Mouse (Mus musculus): ENCODE measurements at regions not wholly inside any gene's neighbourhood (a gene's known extent, or its start where the extent isn't known, plus 50 kb on each side); places are given as distances from the start of the nearest gene placed in this dataset.

- H3K27ac ChIP-seq = no peak overlapping the region
- no peak overlapping the region for H3K4me3 ChIP-seq
- peak; percentile 58 to 79 for DNase-seq (ENCODE audit: low spot score in 2 of 2)
- peak; percentile 85 for TF ChIP-seq CTCF (conservative IDR thresholded peaks at IDR 0.05)
Observed at GRCm38 (mm10) chr11:56107929-56108328, 67.1 kb upstream of the Nmur2 start.

GRCm38 (mm10) chr11:56105632-56106031 lies 64.8 kb upstream of the Nmur2 start:
- TF ChIP-seq CTCF (conservative IDR thresholded peaks at IDR 0.05) = peak; percentile 93
- Histone ChIP-seq H3K4me3 (no peak overlapping the region), H3K27ac (no peak overlapping the region)
- DNase-seq (ENCODE audit: low spot score in 2 of 2) = peak; percentile 53 to 87

DNA sequence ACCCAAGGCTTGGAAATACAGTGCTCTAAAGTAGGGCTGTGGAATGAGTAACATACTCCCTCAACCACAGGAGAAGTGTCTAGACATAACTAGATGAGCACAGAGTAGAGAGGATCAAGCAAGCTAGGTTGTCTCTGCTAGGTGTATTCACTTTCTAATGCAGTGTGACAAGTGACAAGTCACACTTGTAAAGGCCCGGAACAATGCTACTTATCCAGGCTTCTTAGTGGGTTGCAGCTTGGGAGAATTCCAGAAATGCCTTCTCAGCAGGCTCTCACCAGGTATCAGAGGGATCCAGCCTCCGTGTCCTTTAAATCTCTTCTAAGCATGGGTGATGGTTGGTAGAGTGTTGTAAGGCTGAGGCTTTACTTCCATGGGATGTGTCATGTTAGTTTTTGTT lies 52.1 kb upstream of the Nmur2 start:
- no peak overlapping the region for H3K27ac ChIP-seq
- DNase-seq (ENCODE audit: low spot score in 2 of 2) = no peak
- no peak for TF ChIP-seq CTCF (conservative IDR thresholded peaks at IDR 0.05)
- H3K4me3 ChIP-seq = no peak overlapping the region

All from layer of hippocampus, adult 2 months (tissue).